Mouse (Mus musculus): ENCODE data around the gene Traf1. TPM values are rescaled to one million over a fixed set of nuclear protein-coding genes. Genes with fewer than 3 reads are reported as not detected.
A peak's percentile ranks its signal among the peaks of the same experiment; 100 is the strongest.

Traf1 gene
- total RNA-seq, 4 experiments from 2014 or later = 1.3 to 1.9 (median 1.6) TPM

- DNase-seq (ENCODE audit: low spot score in 2 of 2) = no peak
These were observed 20.4 kb downstream of the Traf1 start for GRCm38 (mm10) chr2:34941061-34941675.

- DNase-seq (ENCODE audit: low spot score in 2 of 2) = no peak
These were observed 21.3 kb downstream of the Traf1 start for GRCm38 (mm10) chr2:34940246-34940645.

- no peak for DNase-seq (ENCODE audit: low spot score in 2 of 2)
These were observed 23.0 kb downstream of the Traf1 start for GRCm38 (mm10) chr2:34938269-34939208.

- DNase-seq (ENCODE audit: low spot score in 2 of 2) = no peak
These were observed 24.1 kb downstream of the Traf1 start for GRCm38 (mm10) chr2:34937460-34937859.

GRCm38 (mm10) chr2:34927320-34927719, 34.3 kb downstream of the Traf1 start:
- DNase-seq (ENCODE audit: low spot score in 2 of 2) = no peak

- no peak for DNase-seq (ENCODE audit: low spot score in 2 of 2)
These were observed 38.8 kb downstream of the Traf1 start for GRCm38 (mm10) chr2:34922729-34923128.

GRCm38 (mm10) chr2:34920144-34920543, 41.4 kb downstream of the Traf1 start:
- DNase-seq (ENCODE audit: low spot score in 2 of 2) = no peak

GRCm38 (mm10) chr2:34915103-34915502, 46.5 kb downstream of the Traf1 start:
- no peak for DNase-seq (ENCODE audit: low spot score in 2 of 2)

GRCm38 (mm10) chr2:34914823-34915082, 46.8 kb downstream of the Traf1 start:
- DNase-seq (ENCODE audit: low spot score in 2 of 2) = no peak

- DNase-seq (ENCODE audit: low spot score in 2 of 2) = peak in 1 of 2 experiments; percentile 46
These were observed 47.3 kb downstream of the Traf1 start for GRCm38 (mm10) chr2:34914069-34914822.

- no peak for DNase-seq (ENCODE audit: low spot score in 2 of 2)
These were observed 48.1 kb downstream of the Traf1 start, which contains the start of gene Phf19 for GRCm38 (mm10) chr2:34913218-34914068. Gene Phf19, minus strand, starts transcription at chr2:34914026.

GRCm38 (mm10) chr2:34912613-34913012, 49.0 kb downstream of the Traf1 start:
- no peak for DNase-seq (ENCODE audit: low spot score in 2 of 2)

- DNase-seq (ENCODE audit: low spot score in 2 of 2) = no peak
These were observed 49.7 kb downstream of the Traf1 start for GRCm38 (mm10) chr2:34911871-34912270.

GRCm38 (mm10) chr2:34909719-34910118, 51.9 kb downstream of the Traf1 start:
- DNase-seq (ENCODE audit: low spot score in 2 of 2) = no peak

- DNase-seq (ENCODE audit: low spot score in 2 of 2) = peak in 1 of 2 experiments; percentile 51
These were observed 54.5 kb downstream of the Traf1 start for GRCm38 (mm10) chr2:34906861-34907604.

- no peak for DNase-seq (ENCODE audit: low spot score in 2 of 2)
These were observed 55.1 kb downstream of the Traf1 start for GRCm38 (mm10) chr2:34906426-34906825.

GRCm38 (mm10) chr2:34904849-34905542, 56.6 kb downstream of the Traf1 start:
- DNase-seq (ENCODE audit: low spot score in 2 of 2) = peak; percentile 90 to 99

- DNase-seq (ENCODE audit: low spot score in 2 of 2) = no peak
These were observed 57.7 kb downstream of the Traf1 start for GRCm38 (mm10) chr2:34903652-34904405.

GRCm38 (mm10) chr2:34903191-34903590, 58.4 kb downstream of the Traf1 start:
- no peak for DNase-seq (ENCODE audit: low spot score in 2 of 2)

Data from left cerebral cortex, adult 8-10 months (tissue).